Mouse (Mus musculus) left cerebral cortex, adult 2 months (tissue): ENCODE results near the gene Camkv. TPM values are rescaled to one million over a fixed set of nuclear protein-coding genes. Genes with fewer than 3 reads are reported as not detected.

ENCODE experiments used
- DNase-seq, 2 experiments: peaks; one replicate each; pipeline ENCODE4 v3.0.0; 2021 to 2022; ENCODE audit warnings: low spot score in 2 of 2, mixed read lengths in 1 of 2; ENCODE audit errors: extremely low spot score in 1 of 2
- H3K27ac ChIP-seq: fragments of 200-600 bp; 2 replicates; pipeline ENCODE4 v1.8.1; 2022
- H3K4me3 ChIP-seq: fragments of 200-600 bp; 2 replicates; pipeline ENCODE4 v1.8.1; 2022
- CTCF ChIP-seq: fragments of 200-600 bp; IDR thresholded peaks from 2 replicates; pipeline ENCODE4 v1.8.1; 2022; ENCODE audit warnings: antibody characterized with exemption, mild to moderate bottlenecking, moderate library complexity
- intact Hi-C: fragments of 180-260 bp; cut with DNase I; formaldehyde crosslinking; loops from one replicate; pipeline ENCODE4 v1.15.1; 2025
- total RNA-seq, 2 experiments: library from RNA; stranded (reverse); gene quantifications; 2 replicates each; pipeline ENCODE4 v1.2.3; 2021

The Camkv gene
- total RNA-seq, 2 experiments from 2014 or later, result 330 to 356 TPM

DNA sequence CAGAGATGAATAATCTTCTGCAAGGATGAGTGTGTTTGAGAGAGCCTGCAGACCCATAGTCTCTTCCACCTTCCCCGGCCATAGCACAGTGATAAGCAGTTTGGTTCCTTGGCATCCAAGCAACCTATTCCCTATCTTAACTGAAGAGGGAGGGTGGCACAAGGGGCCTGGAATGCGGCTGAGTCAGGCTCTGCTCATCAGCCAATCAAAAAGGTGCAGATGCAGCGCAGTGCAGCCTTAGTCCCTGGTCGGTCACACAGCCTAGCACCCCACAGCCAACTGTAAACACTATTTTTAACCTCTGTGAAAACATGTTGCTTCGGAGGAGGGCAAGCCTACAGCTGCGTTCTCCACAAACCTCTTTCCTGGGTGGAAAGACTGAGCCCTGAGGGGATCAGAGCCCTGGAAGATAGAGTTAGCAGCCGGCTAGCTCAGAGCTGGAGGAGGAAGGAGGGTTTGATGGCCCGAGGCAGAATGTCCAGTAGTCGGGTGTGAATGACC lies 8.5 kb upstream of the Camkv start:
- no peak overlapping the region; the same call in 1 of the 2 replicates for H3K27ac ChIP-seq
- intact Hi-C loops, result no loop called here
- no peak for DNase-seq
- H3K4me3 ChIP-seq, result no peak overlapping the region
- no peak; the same call in 1 of the 2 replicates for TF ChIP-seq CTCF

GRCm38 (mm10) chr9:107927749-107928148 lies 7.7 kb upstream of the Camkv start:
- no peak for TF ChIP-seq CTCF
- DNase-seq, result no peak

DNA sequence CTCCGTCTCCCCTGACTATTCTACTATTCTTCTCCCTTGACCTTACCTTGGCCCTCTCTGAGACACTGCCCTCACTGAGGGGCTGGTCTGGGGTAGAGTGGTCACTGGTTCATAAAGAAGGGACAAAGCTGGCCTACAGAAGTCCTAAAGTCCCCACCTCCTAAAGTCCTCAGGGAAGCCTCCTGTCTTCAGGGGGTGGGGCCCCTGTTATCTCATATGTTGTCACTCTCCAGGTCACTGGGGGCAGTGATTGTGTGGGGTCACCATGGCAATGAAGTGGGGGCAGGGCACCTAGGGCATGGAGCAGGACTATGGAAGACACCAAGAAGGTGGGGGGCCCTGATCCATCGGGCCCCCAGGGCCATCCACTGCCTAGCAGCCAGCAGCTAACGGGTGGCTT lies 7.3 kb upstream of the Camkv start, which contains the start of gene Actl11:
Gene Actl11 (plus strand): TSS at position 301 of the 400 bp plus-strand sequence.
- no peak within 1 kb of the TSS; the same call in 1 of the 2 replicates for H3K27ac ChIP-seq
- DNase-seq, result no peak
- TF ChIP-seq CTCF, result no peak
- intact Hi-C loops, result no loop called here
- H3K4me3 ChIP-seq, result no peak within 1 kb of the TSS

More at GRCm38 (mm10) chr9:107927749-107928148, 7.7 kb upstream of the Camkv start:
- H3K4me3 ChIP-seq, result no peak overlapping the region
- intact Hi-C loops, result no loop called here
- H3K27ac ChIP-seq, result no peak overlapping the region

DNA sequence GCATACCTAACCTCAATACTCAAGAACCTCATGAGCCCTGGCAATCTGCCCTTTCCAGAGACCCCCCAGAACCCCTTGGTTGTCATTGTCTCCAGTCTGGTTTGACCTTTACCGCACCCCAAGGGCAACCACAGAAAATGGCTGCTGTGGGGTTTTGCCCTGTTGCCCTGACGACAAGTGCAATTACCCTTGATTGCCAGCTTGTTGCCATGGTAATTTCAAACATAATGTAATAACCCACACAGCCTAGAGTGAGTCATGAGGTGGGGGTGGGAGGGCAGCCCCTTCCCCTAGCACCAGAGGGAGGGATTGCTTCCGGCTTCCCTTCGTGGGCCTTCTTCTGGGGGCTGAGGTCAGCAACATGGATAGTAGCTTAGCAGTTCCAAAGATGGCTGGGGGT lies 3.3 kb upstream of the Camkv start:
- intact Hi-C loops, result no loop called here
- Histone ChIP-seq H3K4me3 (no peak overlapping the region), H3K27ac (no peak overlapping the region)
- DNase-seq, result no peak
- TF ChIP-seq CTCF, result no peak

- TF ChIP-seq CTCF, result no peak
- Histone ChIP-seq H3K27ac (peak overlapping the region; percentile 2), H3K4me3 (no peak overlapping the region)
- no peak for DNase-seq
- intact Hi-C loops, result no loop called here
Observed at GRCm38 (mm10) chr9:107934146-107934545, 1.3 kb upstream of the Camkv start.

DNA sequence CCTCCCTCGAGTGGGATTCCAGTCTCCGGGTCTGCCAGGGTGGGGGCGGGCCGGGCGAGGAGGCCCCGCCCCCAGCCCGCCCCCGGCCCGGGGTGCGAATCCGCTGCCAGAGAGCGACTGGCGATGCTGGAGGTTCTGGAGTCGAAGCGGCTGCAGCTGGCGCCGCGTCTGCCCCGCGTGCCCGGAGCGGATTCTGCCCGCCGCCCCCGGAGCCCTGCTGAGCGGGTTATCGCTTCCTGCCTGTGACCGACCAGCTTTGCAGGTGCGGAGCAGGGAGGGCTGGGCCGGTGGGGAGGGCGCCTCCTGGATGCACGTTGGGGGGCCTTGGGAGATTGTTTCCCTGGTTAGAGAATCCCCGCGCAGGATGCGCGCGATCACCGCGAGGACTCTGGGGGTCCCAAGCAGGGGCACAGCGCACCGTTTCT lies 328 bp downstream of the Camkv start:
- H3K4me3 ChIP-seq, result peak overlapping the region; percentile 57
- intact Hi-C loops, result loop anchor here (2.0 kb wide), 1 partner anchor 27 kb away; no protein-coding TSS in a partner anchor
- H3K27ac ChIP-seq, result peak overlapping the region; percentile 98
- peak; percentile 67 to 70 for DNase-seq
- TF ChIP-seq CTCF, result no peak

DNA sequence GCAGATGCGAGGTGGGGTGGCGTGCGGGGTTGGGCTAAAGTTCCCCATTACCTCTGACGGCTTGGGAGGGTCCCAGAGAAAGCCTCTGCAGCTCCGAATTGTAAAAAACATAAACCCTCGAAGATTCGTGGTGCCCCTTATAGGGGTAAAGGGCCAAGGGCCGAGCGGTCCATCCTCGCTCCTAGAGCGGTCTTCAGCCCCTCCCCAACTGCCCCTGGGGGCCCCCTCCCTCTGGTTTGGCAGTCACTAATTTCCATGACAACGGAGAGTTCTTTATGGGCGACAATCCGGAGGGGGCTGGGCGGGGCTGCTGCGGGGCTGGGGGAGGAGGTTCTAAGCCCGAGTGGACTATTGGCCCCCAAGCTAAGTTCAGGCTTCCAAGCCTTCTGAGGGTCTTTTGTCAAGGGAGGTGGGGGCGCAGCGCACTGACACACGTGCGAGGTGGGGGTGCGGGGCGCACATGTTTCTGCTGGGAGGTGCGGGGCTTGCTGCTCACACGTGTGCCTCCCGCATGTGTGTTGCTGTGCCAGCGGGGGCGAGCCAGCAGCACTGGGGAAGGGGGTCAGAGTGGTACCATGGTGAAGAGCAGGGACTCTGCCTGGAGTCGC lies 845 bp downstream of the Camkv start:
- TF ChIP-seq CTCF, result no peak
- peak; percentile 60 to 66 for DNase-seq
- peak overlapping the region; percentile 57 for H3K4me3 ChIP-seq
- peak overlapping the region; percentile 98 for H3K27ac ChIP-seq
- intact Hi-C loops, result loop anchor here (2.0 kb wide), 1 partner anchor 26 kb away; no protein-coding TSS in a partner anchor

DNA sequence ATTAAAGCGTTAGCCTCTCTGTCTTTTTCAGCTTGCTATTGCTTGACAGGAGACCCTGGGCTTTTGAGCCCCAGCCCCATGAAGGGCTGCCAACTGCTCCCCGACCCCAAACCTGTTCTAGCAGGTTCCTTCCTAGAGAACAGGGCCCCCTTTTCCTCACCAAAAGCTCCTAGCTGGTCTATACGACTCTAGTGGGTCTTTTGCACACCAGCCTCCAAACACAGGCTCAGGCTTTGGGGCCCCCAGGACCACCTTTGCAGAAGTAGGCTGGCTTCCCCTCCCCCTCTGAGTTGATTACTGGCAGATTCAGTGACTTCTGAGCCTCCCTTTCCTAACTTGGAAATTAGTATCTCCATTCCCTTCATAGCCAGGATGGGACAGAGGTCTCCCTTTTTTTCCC lies 1.4 kb downstream of the Camkv start:
- H3K4me3 ChIP-seq, result peak overlapping the region; percentile 57
- peak overlapping the region; percentile 98 for H3K27ac ChIP-seq
- DNase-seq, result no peak
- TF ChIP-seq CTCF, result no peak
- intact Hi-C loops, result loop anchor here (2.0 kb wide), 1 partner anchor 26 kb away; no protein-coding TSS in a partner anchor

DNA sequence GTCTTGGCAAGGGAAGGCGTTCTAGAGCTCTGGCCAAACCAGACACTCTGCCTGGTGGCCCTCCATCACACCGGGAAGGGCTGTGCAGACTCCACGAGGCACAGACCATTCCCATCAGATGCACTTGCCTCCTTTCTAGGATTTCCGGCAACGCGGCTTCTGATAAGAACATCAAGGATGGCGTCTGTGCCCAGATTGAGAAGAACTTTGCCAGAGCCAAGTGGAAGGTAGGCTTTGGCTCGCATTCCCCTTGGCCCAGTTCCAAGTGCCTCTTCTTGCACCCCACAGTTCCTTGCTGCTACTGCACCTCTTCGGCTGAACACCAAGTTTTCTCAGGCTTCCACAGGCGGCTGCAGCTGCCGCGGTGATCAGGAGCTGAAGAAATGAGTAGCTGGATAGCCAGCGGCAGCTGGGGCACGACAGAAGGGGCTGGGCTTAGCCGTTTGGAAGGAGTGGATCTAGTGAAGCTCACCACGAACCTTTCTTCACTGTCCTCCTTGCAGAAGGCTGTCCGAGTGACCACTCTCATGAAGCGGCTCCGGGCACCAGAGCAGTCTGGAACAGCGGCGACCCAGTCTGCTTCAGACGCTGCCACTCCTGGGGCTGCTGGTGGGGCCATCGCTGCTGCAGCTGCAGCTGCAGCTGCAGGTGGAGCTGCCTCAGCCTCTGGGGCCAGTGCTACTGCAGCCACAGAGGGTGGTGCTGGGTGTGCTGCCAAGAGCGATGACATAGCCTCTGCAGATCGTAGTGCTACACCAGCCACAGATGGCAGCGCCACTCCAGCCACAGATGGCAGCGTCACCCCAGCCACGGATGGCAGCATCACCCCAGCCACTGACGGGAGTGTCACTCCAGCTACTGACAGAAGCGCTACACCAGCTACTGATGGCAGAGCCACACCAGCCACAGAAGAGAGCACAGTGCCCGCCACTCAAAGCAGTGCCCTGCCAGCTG lies 12.0 kb downstream of the Camkv start:
- DNase-seq, result no peak
- Histone ChIP-seq H3K27ac (peak overlapping the region; percentile 67), H3K4me3 (no peak overlapping the region)
- intact Hi-C loops, result no loop called here
- no peak for TF ChIP-seq CTCF

DNA sequence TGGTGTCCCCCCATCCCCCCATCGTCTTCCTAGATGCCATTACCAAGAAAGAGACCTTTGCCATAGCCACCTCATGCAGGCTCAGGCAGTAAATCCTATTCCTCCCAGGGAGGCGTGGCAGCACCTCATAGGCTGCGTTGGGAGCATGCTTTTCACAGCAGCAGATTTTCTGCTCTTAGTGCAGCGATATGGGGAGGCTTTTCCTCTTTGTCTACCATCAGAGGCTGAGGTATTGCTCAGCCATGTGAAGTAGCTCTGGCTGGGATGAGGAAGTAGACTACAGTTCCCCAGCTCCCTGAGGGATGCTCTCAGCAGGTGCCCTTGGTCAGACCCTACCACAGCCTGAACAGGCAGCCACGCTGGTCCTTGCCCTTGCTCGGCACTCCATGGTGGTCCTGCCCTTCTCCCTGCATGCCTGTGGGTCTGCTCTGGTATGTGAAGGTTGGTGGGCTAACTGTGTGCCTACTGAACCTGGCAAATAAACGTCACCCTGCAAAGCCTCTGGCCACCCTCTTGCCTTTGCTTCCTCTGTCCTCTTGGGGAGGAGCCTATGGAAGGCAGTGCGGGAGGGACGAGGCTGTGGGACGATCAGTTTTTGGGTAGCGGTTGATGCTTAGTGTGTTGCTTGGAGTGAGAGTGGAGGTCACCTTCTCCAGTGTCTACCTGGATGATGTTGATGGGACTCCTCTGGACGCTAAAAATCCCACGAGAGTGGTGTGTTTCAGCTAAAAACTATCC lies 13.9 kb downstream of the Camkv start:
- intact Hi-C loops, result no loop called here
- no peak overlapping the region for H3K27ac ChIP-seq
- DNase-seq, result no peak
- no peak for TF ChIP-seq CTCF
- no peak overlapping the region for H3K4me3 ChIP-seq

DNA sequence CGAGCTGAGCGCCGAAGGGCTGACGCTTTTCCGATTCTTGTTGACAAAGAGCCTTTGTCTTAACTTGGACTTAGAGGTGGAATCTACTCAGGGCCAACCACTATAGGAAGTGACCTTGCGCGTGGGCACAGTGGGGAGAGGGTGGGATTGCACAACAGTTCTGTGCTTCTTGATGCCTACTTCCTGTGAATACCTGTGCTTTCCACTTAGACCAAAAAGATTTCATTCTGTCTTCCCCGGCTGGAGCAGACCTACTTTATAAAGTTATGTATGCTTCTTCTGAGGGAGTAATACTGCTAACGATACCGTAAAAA lies 14.4 kb downstream of the Camkv start, which contains the start of gene Traip:
Gene Traip (plus strand): TSS at position 215 of the 314 bp plus-strand sequence.
- Histone ChIP-seq H3K4me3 (peak within 1 kb of the TSS; percentile 54), H3K27ac (peak within 1 kb of the TSS; percentile 87)
- no peak for TF ChIP-seq CTCF
- no peak for DNase-seq
- intact Hi-C loops, result no loop called here
